Mouse (Mus musculus) CH12.LX (cell line): ENCODE results near the gene Pla1a. TPM values are rescaled to one million over a fixed set of nuclear protein-coding genes. Genes with fewer than 3 reads are reported as not detected.
A peak's percentile ranks its signal among the peaks of the same experiment; 100 is the strongest.

Experiments used
- DNase-seq: peaks from one replicate; pipeline ENCODE4 v3.0.0-alpha.2; 2013; ENCODE audit errors: extremely low read depth
- H3K27ac ChIP-seq: 2 replicates; pipeline ENCODE4 v1.5.1; 2012; ENCODE audit warnings: low read depth, mild to moderate bottlenecking, control low read depth, moderate library complexity; ENCODE audit not compliant: insufficient read depth
- H3K27me3 ChIP-seq: replicated peaks from 2 replicates; pipeline ENCODE3; 2012; ENCODE audit warnings: inconsistent platforms
- H3K36me3 ChIP-seq, 2 experiments: replicated peaks in 1 of 2; 2 replicates each; pipeline versions ENCODE3 to v1.6.1; 2012; ENCODE audit warnings: inconsistent platforms in 1 of 2, low read length in 1 of 2, mild to moderate bottlenecking in 1 of 2, mixed read lengths in 1 of 2, moderate library complexity in 1 of 2; ENCODE audit not compliant: control insufficient read depth in 1 of 2, insufficient read depth in 1 of 2
- H3K4me1 ChIP-seq, 2 experiments: 2 replicates each; pipeline ENCODE4 v1.6.1; 2012; ENCODE audit warnings: inconsistent platforms in 1 of 2, moderate library complexity in 1 of 2; ENCODE audit not compliant: insufficient read depth in 2 of 2, control insufficient read depth in 1 of 2
- H3K4me2 ChIP-seq: 2 replicates; pipeline ENCODE4 v1.6.1; 2012; ENCODE audit warnings: low read depth, mild to moderate bottlenecking, control low read depth; ENCODE audit not compliant: poor library complexity, insufficient read depth, severe bottlenecking
- H3K4me3 ChIP-seq, 3 experiments: fragments of 150-350 bp in 1 of 3; sonication (generic) in 1 of 3; replicated peaks in 1 of 3; 2 replicates each; pipeline versions ENCODE3 to v1.5.1; 2011 to 2012; ENCODE audit warnings: low read depth in 2 of 3, low read length in 2 of 3, mild to moderate bottlenecking in 2 of 3, moderate library complexity in 2 of 3, control low read depth in 1 of 3, improper control_type of control experiment in 1 of 3, inconsistent platforms in 1 of 3, mixed read lengths in 1 of 3; ENCODE audit not compliant: poor library complexity in 1 of 3
- H3K79me2 ChIP-seq: replicated peaks from 2 replicates; pipeline ENCODE4 v1.6.1; 2012; ENCODE audit warnings: mild to moderate bottlenecking, moderate library complexity; ENCODE audit not compliant: control insufficient read depth, poor library complexity, insufficient read depth, severe bottlenecking; ENCODE audit errors: extremely low read depth
- H3K9ac ChIP-seq: 2 replicates; pipeline ENCODE4 v1.6.1; 2012; ENCODE audit warnings: low read depth, mild to moderate bottlenecking, control low read depth, moderate library complexity; ENCODE audit not compliant: insufficient read depth
- H3K9me3 ChIP-seq: replicated peaks from 2 replicates; pipeline ENCODE3; 2012; ENCODE audit warnings: low read length, inconsistent platforms, mixed read lengths
- CHD1 ChIP-seq: IDR thresholded peaks from 2 replicates; pipeline ENCODE4 v1.6.1; 2012; ENCODE audit warnings: low read depth, low read length, improper control_type of control experiment, inconsistent platforms
- CHD2 ChIP-seq: IDR thresholded peaks from 2 replicates; pipeline ENCODE4 v1.6.1; 2011; ENCODE audit warnings: low read length, improper control_type of control experiment
- CTCF ChIP-seq, 2 experiments: IDR thresholded peaks in 1 of 2; conservative IDR thresholded peaks in 1 of 2; 2 replicates each; pipeline ENCODE4 v1.5.1; 2011 to 2012; ENCODE audit warnings: low read depth in 2 of 2, low read length in 2 of 2, improper control_type of control experiment in 1 of 2, inconsistent platforms in 1 of 2, mild to moderate bottlenecking in 1 of 2, moderate library complexity in 1 of 2
- ELF1 ChIP-seq: IDR thresholded peaks from 2 replicates; pipeline ENCODE4 v1.6.1; 2014; ENCODE audit warnings: low read depth, mild to moderate bottlenecking, inconsistent platforms, low read length, improper control_type of control experiment
- GABPA ChIP-seq: IDR thresholded peaks from 2 replicates; pipeline ENCODE4 v1.6.1; 2012; ENCODE audit warnings: low read depth, low read length, improper control_type of control experiment, inconsistent platforms; ENCODE audit not compliant: insufficient replicate concordance
- JUN ChIP-seq: IDR thresholded peaks from 2 replicates; pipeline ENCODE4 v1.6.1; 2011; ENCODE audit warnings: low read depth, mild to moderate bottlenecking, low read length, improper control_type of control experiment, moderate library complexity; ENCODE audit not compliant: insufficient read depth
- KAT2A ChIP-seq: IDR thresholded peaks from 2 replicates; pipeline ENCODE4 v1.6.1; 2012; ENCODE audit warnings: low read length, improper control_type of control experiment, inconsistent platforms; ENCODE audit not compliant: insufficient replicate concordance
- MAFK ChIP-seq: IDR thresholded peaks from 2 replicates; pipeline ENCODE4 v1.6.1; 2011; ENCODE audit warnings: low read length, improper control_type of control experiment; ENCODE audit not compliant: insufficient replicate concordance
- MAX ChIP-seq: IDR thresholded peaks from 2 replicates; pipeline ENCODE4 v1.6.1; 2011; ENCODE audit warnings: low read length, improper control_type of control experiment
- MXI1 ChIP-seq: IDR thresholded peaks from 2 replicates; pipeline ENCODE4 v1.6.1; 2011; ENCODE audit warnings: mild to moderate bottlenecking, low read depth, low read length, improper control_type of control experiment
- MYC ChIP-seq: IDR thresholded peaks from 2 replicates; pipeline ENCODE4 v1.6.1; 2011; ENCODE audit warnings: low read depth, mild to moderate bottlenecking, improper control_type of control experiment, low read length
- NRF1 ChIP-seq: IDR thresholded peaks from 2 replicates; pipeline ENCODE4 v1.6.1; 2014; ENCODE audit warnings: low read depth, mild to moderate bottlenecking, inconsistent platforms, low read length, improper control_type of control experiment, moderate library complexity
- PAX5 ChIP-seq: IDR thresholded peaks from 2 replicates; pipeline ENCODE4 v1.6.1; 2012; ENCODE audit warnings: low read length, inconsistent platforms, mixed read lengths
- POLR2A ChIP-seq: IDR thresholded peaks from 2 replicates; pipeline ENCODE4 v1.6.1; 2011; ENCODE audit warnings: low read depth, mild to moderate bottlenecking, improper control_type of control experiment, low read length
- POLR2AphosphoS2 ChIP-seq: IDR thresholded peaks from 2 replicates; pipeline ENCODE4 v1.6.1; 2011; ENCODE audit warnings: low read depth, low read length, improper control_type of control experiment
- RAD21 ChIP-seq: IDR thresholded peaks from 2 replicates; pipeline ENCODE4 v1.6.1; 2011; ENCODE audit warnings: low read depth, mild to moderate bottlenecking, low read length, improper control_type of control experiment, moderate library complexity
- RCOR1 ChIP-seq: conservative IDR thresholded peaks from 2 replicates; pipeline ENCODE4 v1.6.1; 2012; ENCODE audit warnings: low read depth, mild to moderate bottlenecking, inconsistent platforms, low read length, improper control_type of control experiment
- dilution Hi-C: fragments of 300-500 bp; cut with MboI; formaldehyde crosslinking; loops from 2 replicates; pipeline ENCODE4 v1.14.3; 2020; ENCODE audit warnings: low sequenced_read_pairs; ENCODE audit not compliant: extremely low pct_unique_long_range_greater_than_20kb, extremely low pct_ligation_motif_present
- in situ Hi-C: fragments of 300-500 bp; cut with MboI; formaldehyde crosslinking; loops from 3 replicates; pipeline ENCODE4 v1.14.3; 2019; ENCODE audit warnings: low sequenced_read_pairs, low pct_ligation_motif_present, low pct_unique_long_range_greater_than_20kb, mixed read lengths
- polyA plus RNA-seq: library from polyadenylated mRNA; unstranded; fragments of >175 nt; gene quantifications from 2 replicates; pipeline ENCODE4 v1.2.1, GENCODE M21; 2012; ENCODE audit warnings: low read depth; ENCODE audit not compliant: insufficient read length
- total RNA-seq, 2 experiments: library from RNA; depleted of rRNA; stranded (reverse); fragments of 300-350 nt in 1 of 2; fragments of >200 nt in 1 of 2; gene quantifications; 2 replicates each; pipeline ENCODE4 v1.2.3; 2012 to 2014

Gene Pla1a
- total and polyA plus RNA-seq, 3 experiments = 9.3 to 27.9 (median 14.3) TPM

GRCm38 (mm10) chr16:38442216-38442615 is 9.3 kb upstream of the Pla1a start:
- Histone ChIP-seq H3K36me3 (peaks cover 28 to 44% of the 10 kb centered on the region in 2 experiments), H3K27me3 (no peaks in the 10 kb centered on the region), H3K4me3 (no peak overlapping the region), H3K4me2 (no peak overlapping the region), H3K9ac (no peak overlapping the region), H3K9me3 (peaks cover 12% of the 10 kb centered on the region), H3K4me1 (peaks cover 17 to 49% of the 10 kb centered on the region in 2 experiments), H3K79me2 (no peaks in the 10 kb centered on the region), H3K27ac (no peak overlapping the region)
- dilution Hi-C loops (no loop called here), in situ Hi-C loops (no loop called here)
- no peak for DNase-seq
- TF ChIP-seq MYC (no peak), RCOR1 (no peak), NRF1 (no peak), MAX (no peak), PAX5 (no peak), JUN (no peak), CHD1 (no peak), ELF1 (no peak), MXI1 (no peak), CTCF (conservative IDR thresholded peaks at IDR 0.05 in 1 of 2, IDR thresholded peaks at IDR 0.05 in 1 of 2; ENCODE audit: low read depth in 2 of 2, low read length in 2 of 2) (no peak), MAFK (no peak), GABPA (no peak), KAT2A (no peak), POLR2AphosphoS2 (no peak; the same call in 1 of the 2 replicates)

GRCm38 (mm10) chr16:38441611-38442010 is 8.7 kb upstream of the Pla1a start:
- TF ChIP-seq CHD2 = 0 out of 2 replicates have a peak, but pooled peaks have one; percentile 36
- no peak for TF ChIP-seq POLR2A
- no peak for TF ChIP-seq RAD21
- TF ChIP-seq, all 38 proteins: peak for 1
- H3K27me3 ChIP-seq = no peaks in the 10 kb centered on the region
- H3K4me1 ChIP-seq = peaks cover 17 to 49% of the 10 kb centered on the region in 2 experiments
- dilution Hi-C loops (no loop called here), in situ Hi-C loops (no loop called here)
- no peak overlapping the region for H3K4me2 ChIP-seq
- no peaks in the 10 kb centered on the region for H3K79me2 ChIP-seq
- H3K9me3 ChIP-seq = peaks cover 10% of the 10 kb centered on the region
- no peak overlapping the region for H3K27ac ChIP-seq
- no peak for DNase-seq
- no peak overlapping the region for H3K9ac ChIP-seq
- H3K4me3 ChIP-seq = no peak overlapping the region
- peaks cover 22 to 38% of the 10 kb centered on the region in 2 experiments for H3K36me3 ChIP-seq
